Mouse (Mus musculus) embryonic facial prominence, embryonic 10.5 days (tissue): ENCODE results near the gene Pyy. TPM values are rescaled to one million over a fixed set of nuclear protein-coding genes. Genes with fewer than 3 reads are reported as not detected.

ENCODE experiments used
- DNase-seq: peaks from one replicate; pipeline ENCODE4 v3.0.0-alpha.2; 2017; ENCODE audit warnings: low spot score
- H3K27ac ChIP-seq: fragments of 300-500 bp; sonication (generic); replicated peaks from 2 replicates; pipeline ENCODE4 v1.5.1; 2016; ENCODE audit warnings: mild to moderate bottlenecking
- H3K27me3 ChIP-seq: fragments of 300-500 bp; sonication (generic); replicated peaks from 2 replicates; pipeline ENCODE4 v1.6.1; 2016; ENCODE audit warnings: low read depth, mild to moderate bottlenecking; ENCODE audit not compliant: poor library complexity, severe bottlenecking
- H3K36me3 ChIP-seq: fragments of 300-500 bp; sonication (generic); replicated peaks from 2 replicates; pipeline ENCODE4 v1.6.1; 2016; ENCODE audit warnings: mild to moderate bottlenecking, moderate library complexity
- H3K4me1 ChIP-seq: fragments of 300-500 bp; sonication (generic); 2 replicates; pipeline ENCODE4 v1.6.1; 2016
- H3K4me3 ChIP-seq: fragments of 300-500 bp; sonication (generic); 2 replicates; pipeline ENCODE4 v1.5.1; 2016; ENCODE audit warnings: mild to moderate bottlenecking, moderate library complexity
- H3K9me3 ChIP-seq: fragments of 300-500 bp; sonication (generic); 2 replicates; pipeline ENCODE4 v1.6.1; 2016; ENCODE audit warnings: mild to moderate bottlenecking
- WGBS: fragments of 180-500 bp; shearing (Covaris S2); methylation state at CpG from one replicate; pipeline ENCODE4 v1.1.7; 2016; 5-methylcytosine and 5-hydroxymethylcytosine counted together
- polyA plus RNA-seq: library from polyadenylated mRNA; unstranded; fragments of >200 nt; fragmentation: Nextera tagmentation; extraction: Ambion mirVana; gene quantifications from 2 replicates; pipeline ENCODE4 v1.2.1, GENCODE M21; 2016

The Pyy gene
- polyA plus RNA-seq, 1 experiment from 2014 or later = 0.32 TPM

DNA sequence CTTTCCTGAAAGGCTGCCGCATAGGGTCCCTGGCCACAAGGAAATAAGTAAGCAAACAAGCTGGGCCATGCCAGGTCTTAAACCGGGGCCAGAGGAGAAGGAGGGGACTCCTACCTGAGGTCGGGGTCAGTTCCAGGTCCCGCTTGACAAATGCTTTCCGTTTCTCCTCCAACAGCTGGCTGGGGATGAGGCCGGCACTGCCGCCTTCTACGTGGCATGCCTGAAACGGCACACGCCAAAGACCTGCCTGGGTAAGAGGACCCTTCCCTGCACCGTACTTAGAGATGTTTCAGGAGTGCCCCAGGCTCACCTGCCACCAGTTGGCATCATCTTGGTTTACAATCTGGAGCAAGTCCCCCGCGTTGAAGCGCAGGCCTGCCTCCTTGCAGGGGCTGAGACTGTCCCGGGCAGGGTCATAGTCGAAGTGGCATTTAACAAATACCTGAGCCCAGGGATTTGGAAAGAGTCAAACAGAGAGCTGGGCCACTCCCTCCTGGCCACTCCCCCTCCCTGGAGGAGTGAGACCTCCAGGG, 45.6 kb downstream of the Pyy start:
- Histone ChIP-seq H3K4me3 (peak overlapping the region; percentile 59), H3K4me1 (peaks cover 16% of the 10 kb centered on the region), H3K27me3 (peaks cover 61% of the 10 kb centered on the region), H3K27ac (no peak overlapping the region), H3K36me3 (peaks cover 39% of the 10 kb centered on the region), H3K9me3 (no peaks in the 10 kb centered on the region)
- DNase-seq = no peak
- WGBS = 14% methylated on average over 16 of the region's 16 CpGs

DNA sequence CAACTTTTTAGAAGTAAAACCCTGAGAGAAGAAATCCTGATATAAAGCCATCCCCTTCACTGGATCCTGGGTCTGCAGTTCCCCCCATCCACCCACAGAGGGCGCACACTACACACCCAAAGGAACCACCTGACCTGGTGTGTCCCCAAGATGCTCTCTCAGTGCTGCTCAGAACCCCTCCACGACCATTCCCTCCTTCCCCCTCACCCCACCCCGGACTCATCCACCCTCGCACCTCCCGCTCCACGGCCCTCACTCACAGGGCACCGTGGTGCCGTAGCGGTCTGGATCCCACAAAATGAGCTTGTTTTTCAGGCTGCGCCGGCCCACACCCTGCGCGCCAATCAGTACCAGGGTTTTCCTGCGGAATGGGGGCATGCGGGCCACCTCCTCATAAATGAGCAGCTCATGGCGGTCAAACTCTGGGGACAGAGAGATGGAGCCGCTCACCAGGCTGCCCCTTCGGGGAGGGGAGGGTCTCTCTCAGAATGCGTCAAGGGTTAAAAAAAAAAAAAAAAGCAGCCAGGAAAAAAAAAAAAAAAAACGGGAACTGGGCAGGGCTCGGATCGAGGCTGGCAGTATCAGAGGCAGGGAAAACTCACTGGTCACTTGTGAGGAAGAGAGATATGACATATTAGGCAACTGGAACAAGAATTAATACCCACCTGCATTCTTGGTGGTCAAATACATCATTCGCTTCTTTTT, 46.2 kb downstream of the Pyy start:
- Histone ChIP-seq H3K4me3 (peak overlapping the region; percentile 59), H3K4me1 (peaks cover 22% of the 10 kb centered on the region), H3K27ac (no peak overlapping the region; the same call in 1 of the 2 replicates), H3K9me3 (no peaks in the 10 kb centered on the region), H3K27me3 (peaks cover 62% of the 10 kb centered on the region), H3K36me3 (peaks cover 39% of the 10 kb centered on the region)
- DNase-seq = peak; percentile 84
- WGBS = 2% methylated on average over 23 of the region's 23 CpGs

Other genes starting within 250 kb of the Pyy start
- gene Meox1, start 213.5 kb downstream of the Pyy start, polyA plus RNA-seq = 1.9 and 2.9 TPM in 2 replicates
- 0.20 and 0.30 TPM in 2 replicates for gene Sost, start 140.8 kb downstream of the Pyy start, polyA plus RNA-seq
- gene Cfap97d1, start 123.6 kb downstream of the Pyy start, polyA plus RNA-seq = not detected in 2 replicates
- 11.0 and 11.7 TPM in 2 replicates for gene Dusp3, start 120.8 kb downstream of the Pyy start, polyA plus RNA-seq
- gene Mpp3, start 79.4 kb downstream of the Pyy start, polyA plus RNA-seq = 8.2 and 10.3 TPM in 2 replicates
- gene Cd300lg, start 66.3 kb downstream of the Pyy start, polyA plus RNA-seq = 0.28 and 0.51 TPM in 2 replicates
- 12.5 and 12.9 TPM in 2 replicates for gene Mpp2, start 19.3 kb downstream of the Pyy start, polyA plus RNA-seq
- gene Ppy, start 6.5 kb downstream of the Pyy start, polyA plus RNA-seq = not detected in 2 replicates
- gene Nags, start 37.7 kb upstream of the Pyy start, polyA plus RNA-seq = not detected in 2 replicates
- gene Tmem101, start 48.6 kb upstream of the Pyy start, polyA plus RNA-seq = 35.0 and 38.0 TPM in 2 replicates
- 145 and 155 TPM in 2 replicates for gene Lsm12, start 77.5 kb upstream of the Pyy start, polyA plus RNA-seq
- gene G6pc3, start 81.8 kb upstream of the Pyy start, polyA plus RNA-seq = 38.2 and 39.6 TPM in 2 replicates
- gene Hdac5, start 122.3 kb upstream of the Pyy start, polyA plus RNA-seq = 49.6 and 52.9 TPM in 2 replicates
- gene BC030867, start 141.1 kb upstream of the Pyy start, polyA plus RNA-seq = 30.1 and 32.4 TPM in 2 replicates
- gene Asb16, start 160.9 kb upstream of the Pyy start, polyA plus RNA-seq = 0.09 and 0.10 TPM in 2 replicates
- 45.2 and 46.2 TPM in 2 replicates for gene Tmub2, start 177.1 kb upstream of the Pyy start, polyA plus RNA-seq
- 15.6 and 18.2 TPM in 2 replicates for gene Atxn7l3, start 188.8 kb upstream of the Pyy start, polyA plus RNA-seq
- 94.2 and 96.3 TPM in 2 replicates for gene Ubtf, start 211.9 kb upstream of the Pyy start, polyA plus RNA-seq